Mouse (Mus musculus) adrenal gland, adult (tissue): ENCODE measurements around the gene Cdk20.

Experiments used
- DNase-seq, 2 experiments: peaks; one replicate each; pipeline ENCODE4 v3.0.0; 2022 to 2023; ENCODE audit warnings: low spot score in 1 of 2; ENCODE audit not compliant: inconsistent age in 2 of 2

Cdk20 gene

GRCm38 (mm10) chr13:64489886-64490285 lies 57.8 kb downstream of the Cdk20 start:
- no peak for DNase-seq
